Mouse (Mus musculus) thymus, adult 2 months (tissue): ENCODE measurements around the gene 1110008P14Rik.

Experiments used
- CTCF ChIP-seq: fragments of 200-500 bp; IDR thresholded peaks from 2 replicates; pipeline ENCODE4 v1.5.1; 2012; ENCODE audit warnings: mild to moderate bottlenecking, control low read depth, low read length, moderate library complexity, borderline replicate concordance; ENCODE audit not compliant: control insufficient read depth, poor library complexity, insufficient read depth; ENCODE audit errors: extremely low read depth
- POLR2A ChIP-seq: fragments of 200-500 bp; IDR thresholded peaks from 2 replicates; pipeline ENCODE4 v1.6.1; 2012; ENCODE audit warnings: mild to moderate bottlenecking, low read length, control low read depth, moderate library complexity; ENCODE audit not compliant: control insufficient read depth, poor library complexity, insufficient read depth; ENCODE audit errors: extremely low read depth

DNA sequence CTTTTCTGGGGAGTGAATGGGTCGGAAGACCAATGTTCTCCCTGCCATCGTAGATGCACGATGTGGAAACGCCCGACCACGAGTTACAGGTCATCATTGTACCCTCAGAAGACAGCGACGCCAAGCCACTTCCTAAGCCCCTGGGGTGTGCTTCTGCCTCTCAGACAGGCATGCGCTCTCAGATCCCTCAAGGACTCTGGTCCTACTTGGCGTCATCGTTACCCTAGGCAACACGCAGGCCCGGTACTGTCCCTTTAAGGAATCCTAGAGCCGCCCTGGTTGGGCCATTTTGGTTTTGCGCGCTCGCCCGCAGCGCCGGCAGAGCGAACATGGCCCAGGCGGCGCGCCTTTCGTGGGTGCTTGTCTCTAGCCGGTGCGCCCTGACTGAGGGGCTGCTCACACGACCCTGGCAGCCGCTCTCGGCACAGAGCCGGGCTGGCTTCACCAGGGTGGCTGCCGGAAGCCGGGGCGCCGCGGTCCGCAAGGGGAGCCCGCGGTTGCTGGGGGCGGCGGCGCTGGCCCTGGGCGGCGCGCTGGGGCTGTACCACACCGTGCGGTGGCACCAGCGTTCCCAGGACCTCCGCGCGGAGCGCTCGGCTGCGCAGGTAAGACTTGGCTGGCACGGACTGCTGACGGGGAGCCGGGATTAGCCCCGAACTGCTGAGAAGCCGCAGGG, 14.3 kb upstream of the 1110008P14Rik start:
- 0 out of 2 replicates have a peak, but pooled peaks have one; percentile 12 for TF ChIP-seq CTCF
- TF ChIP-seq POLR2A, result no peak
